Mouse (Mus musculus) forebrain, embryonic 16.5 days (tissue): Measurements from ENCODE around the gene Map10. TPM values are rescaled to one million over a fixed set of nuclear protein-coding genes. Genes with fewer than 3 reads are reported as not detected.

Experiments used
- ATAC-seq: fragments of 200-750 bp; cut with Nextera tagmentation; 2 replicates; pipeline ENCODE4 v1.8.0; 2017; ENCODE audit warnings: mild to moderate bottlenecking, moderate library complexity
- H3K27ac ChIP-seq: fragments of 300-500 bp; sonication (generic); 2 replicates; pipeline ENCODE4 v1.5.1; 2014; ENCODE audit warnings: low read length, control low read depth
- H3K27me3 ChIP-seq: fragments of 300-500 bp; sonication (generic); replicated peaks from 2 replicates; pipeline ENCODE4 v1.6.1; 2014; ENCODE audit warnings: low read length; ENCODE audit not compliant: control insufficient read depth, insufficient read depth
- H3K36me3 ChIP-seq: fragments of 300-500 bp; sonication (generic); 2 replicates; pipeline ENCODE4 v1.6.1; 2014; ENCODE audit not compliant: control insufficient read depth, insufficient read depth
- H3K4me1 ChIP-seq: fragments of 300-500 bp; sonication (generic); replicated peaks from 2 replicates; pipeline ENCODE4 v1.6.1; 2014; ENCODE audit warnings: low read length; ENCODE audit not compliant: control insufficient read depth, insufficient read depth
- H3K4me2 ChIP-seq: fragments of 300-500 bp; sonication (generic); 2 replicates; pipeline ENCODE4 v1.6.1; 2014; ENCODE audit warnings: mild to moderate bottlenecking, low read length, control low read depth
- H3K4me3 ChIP-seq: fragments of 300-500 bp; sonication (generic); replicated peaks from 2 replicates; pipeline ENCODE4 v1.5.1; 2014; ENCODE audit warnings: mild to moderate bottlenecking, low read length, control low read depth
- H3K9ac ChIP-seq: fragments of 300-500 bp; sonication (generic); replicated peaks from 2 replicates; pipeline ENCODE4 v1.6.1; 2014; ENCODE audit warnings: low read depth, low read length, control low read depth
- H3K9me3 ChIP-seq: fragments of 300-500 bp; sonication (generic); 2 replicates; pipeline ENCODE4 v1.6.1; 2016; ENCODE audit warnings: low read length; ENCODE audit not compliant: control insufficient read depth
- WGBS: fragments of 180-500 bp; shearing (Covaris S2); extraction: QIAGEN DNeasy Blood & Tissue Kit; methylation state at CpG from one replicate; pipeline ENCODE4 v1.1.7; 2014; 5-methylcytosine and 5-hydroxymethylcytosine counted together
- polyA plus RNA-seq: library from polyadenylated mRNA; unstranded; fragments of >200 nt; fragmentation: Nextera tagmentation; extraction: Ambion mirVana; gene quantifications from 2 replicates; pipeline ENCODE4 v1.2.1, GENCODE M21; 2015

Gene Map10
- polyA plus RNA-seq, 1 experiment from 2014 or later = 10.7 TPM

DNA sequence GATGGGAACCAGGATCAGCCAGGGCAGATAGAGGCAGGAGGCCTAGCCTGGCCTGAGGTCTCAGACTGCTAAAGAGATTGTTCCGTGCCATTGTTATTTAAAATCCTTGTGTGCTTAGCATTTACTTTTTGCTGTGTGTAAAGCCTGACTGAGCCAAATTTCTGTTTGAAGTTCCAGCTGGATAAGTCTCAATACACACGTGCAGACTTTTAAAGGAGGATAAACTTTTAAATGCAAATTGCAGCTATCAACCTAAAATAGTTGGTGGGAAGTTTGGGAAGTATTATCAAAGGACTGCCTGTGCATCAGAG is 3.8 kb upstream of the Map10 start:
- Histone ChIP-seq H3K36me3 (no peaks in the 10 kb centered on the region; the same call in 1 of the 2 replicates), H3K9me3 (peaks cover 10% of the 10 kb centered on the region), H3K4me2 (no peak overlapping the region), H3K27ac (no peak overlapping the region), H3K4me3 (no peak overlapping the region), H3K4me1 (peaks cover 13% of the 10 kb centered on the region), H3K9ac (no peak overlapping the region), H3K27me3 (no peaks in the 10 kb centered on the region)
- WGBS = 14% methylated on average over 2 of the region's 2 CpGs
- no peak for ATAC-seq

DNA sequence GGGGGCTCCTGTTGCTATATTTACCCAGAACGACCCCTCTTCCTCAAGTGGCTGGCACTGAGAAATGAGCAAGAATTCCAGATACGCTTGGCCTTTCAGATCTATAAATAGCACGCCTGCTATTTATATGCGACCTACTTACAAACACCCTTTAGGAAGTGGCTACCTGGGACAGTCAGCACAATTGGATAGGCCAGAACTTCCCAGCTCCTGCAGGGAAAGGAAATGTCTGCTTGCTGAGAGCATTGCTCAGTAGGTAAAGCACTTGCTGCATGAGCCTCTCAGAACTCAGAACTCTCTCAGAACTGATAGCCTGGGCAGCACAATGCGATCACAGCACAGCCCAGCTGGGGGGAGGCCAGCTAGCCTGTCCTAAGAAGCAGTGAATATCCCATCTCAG is 3.4 kb upstream of the Map10 start:
- peaks cover 13% of the 10 kb centered on the region for H3K4me1 ChIP-seq
- no peak overlapping the region for H3K9ac ChIP-seq
- no peaks in the 10 kb centered on the region for H3K27me3 ChIP-seq
- no peak for ATAC-seq
- WGBS = 25% methylated on average over 5 of the region's 5 CpGs
- no peak overlapping the region for H3K4me2 ChIP-seq
- no peak overlapping the region for H3K4me3 ChIP-seq
- H3K27ac ChIP-seq = no peak overlapping the region
- peaks cover 14% of the 10 kb centered on the region for H3K9me3 ChIP-seq
- H3K36me3 ChIP-seq = peaks cover under 1% of the 10 kb centered on the region; the same call in 1 of the 2 replicates

DNA sequence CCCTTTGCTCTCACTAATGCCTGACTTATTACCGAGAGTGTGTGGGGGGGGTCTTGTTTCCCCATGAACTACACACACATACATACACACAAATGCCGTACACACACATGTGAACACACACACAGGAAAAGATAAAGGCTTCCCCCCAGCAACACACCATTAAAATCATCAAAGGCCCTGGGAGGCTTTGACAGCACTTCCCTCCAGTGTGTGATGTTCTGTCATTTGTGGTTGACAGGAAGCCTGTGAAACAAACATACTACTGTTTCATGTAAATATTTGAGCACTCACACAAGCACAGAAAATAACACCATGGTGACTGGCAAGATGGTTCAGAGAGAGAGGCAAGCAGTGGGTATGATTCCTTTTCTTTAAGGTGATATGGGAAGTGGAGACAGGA is 2.4 kb upstream of the Map10 start:
- H3K27ac ChIP-seq = no peak overlapping the region
- no peak overlapping the region for H3K4me2 ChIP-seq
- H3K4me3 ChIP-seq = no peak overlapping the region
- 88% methylated on average over 2 of the region's 2 CpGs for WGBS
- no peak for ATAC-seq
- peaks cover 10% of the 10 kb centered on the region; the same call in 1 of the 2 replicates for H3K36me3 ChIP-seq
- H3K9me3 ChIP-seq = peaks cover 24% of the 10 kb centered on the region
- no peaks in the 10 kb centered on the region for H3K27me3 ChIP-seq
- peaks cover 13% of the 10 kb centered on the region for H3K4me1 ChIP-seq
- H3K9ac ChIP-seq = no peak overlapping the region

DNA sequence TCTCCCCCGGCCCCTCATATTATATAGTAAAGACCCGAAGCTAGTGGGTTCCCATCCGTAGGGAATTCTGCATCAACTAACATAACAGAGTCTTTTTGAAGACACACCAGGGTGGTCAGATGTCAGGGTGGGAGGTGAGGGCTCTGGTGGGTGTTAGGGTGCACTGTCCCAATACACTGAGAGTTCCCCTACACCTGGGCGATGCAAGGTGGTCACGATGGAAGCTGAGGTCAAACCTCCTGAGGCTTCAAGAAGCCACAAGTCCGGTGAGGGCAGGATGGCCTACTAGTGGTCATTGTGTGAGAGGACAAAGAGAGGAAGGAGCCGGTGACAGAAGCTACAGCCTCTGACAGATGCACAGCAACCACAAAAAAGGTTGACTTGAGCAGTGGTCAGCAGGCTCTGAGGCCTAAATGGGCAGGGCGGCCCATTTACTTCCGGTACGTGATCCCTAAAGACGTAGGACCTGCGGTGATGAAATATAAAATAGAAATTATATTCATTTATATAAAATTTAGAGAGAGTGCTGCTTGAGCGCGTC is 389 bp upstream of the Map10 start:
- 80% methylated on average over 14 of the region's 14 CpGs for WGBS
- peak; percentile 24 for ATAC-seq
- Histone ChIP-seq H3K27ac (peak overlapping the region; percentile 52), H3K27me3 (no peaks in the 10 kb centered on the region), H3K4me2 (peak overlapping the region; percentile 97), H3K9me3 (peaks cover 25% of the 10 kb centered on the region), H3K4me3 (peak overlapping the region; percentile 65), H3K36me3 (peaks cover 11% of the 10 kb centered on the region; the same call in 1 of the 2 replicates), H3K4me1 (peaks cover 13% of the 10 kb centered on the region), H3K9ac (peak overlapping the region; percentile 79)

DNA sequence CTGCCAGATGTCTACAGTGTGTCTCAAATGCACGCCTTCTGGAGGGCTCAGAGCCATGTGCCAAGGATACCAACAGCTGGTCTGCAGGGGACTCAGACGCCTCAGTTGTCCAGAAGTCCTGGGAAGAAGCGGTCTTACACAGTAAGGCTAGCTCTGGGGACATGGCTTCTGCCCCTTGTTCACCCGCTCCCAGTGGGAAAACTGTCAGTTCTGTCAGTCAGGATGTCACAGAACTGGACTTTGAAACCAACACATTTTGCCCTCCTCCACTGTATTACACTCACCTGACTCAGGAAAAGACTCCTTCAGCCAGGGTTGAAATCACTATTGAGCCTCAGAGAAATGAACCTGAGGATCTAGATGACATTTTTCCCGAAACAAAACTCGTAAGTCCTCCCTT is 802 bp downstream of the Map10 start:
- peak overlapping the region; percentile 65 for H3K4me3 ChIP-seq
- 96% methylated on average over 6 of the region's 6 CpGs for WGBS
- no peak overlapping the region for H3K27ac ChIP-seq
- peaks cover 25% of the 10 kb centered on the region for H3K9me3 ChIP-seq
- no peak for ATAC-seq
- no peaks in the 10 kb centered on the region for H3K27me3 ChIP-seq
- peak overlapping the region; percentile 97 for H3K4me2 ChIP-seq
- H3K36me3 ChIP-seq = peaks cover 11% of the 10 kb centered on the region; the same call in 1 of the 2 replicates
- peak overlapping the region; percentile 79; the same call in 1 of the 2 replicates for H3K9ac ChIP-seq
- H3K4me1 ChIP-seq = peaks cover 13% of the 10 kb centered on the region

DNA sequence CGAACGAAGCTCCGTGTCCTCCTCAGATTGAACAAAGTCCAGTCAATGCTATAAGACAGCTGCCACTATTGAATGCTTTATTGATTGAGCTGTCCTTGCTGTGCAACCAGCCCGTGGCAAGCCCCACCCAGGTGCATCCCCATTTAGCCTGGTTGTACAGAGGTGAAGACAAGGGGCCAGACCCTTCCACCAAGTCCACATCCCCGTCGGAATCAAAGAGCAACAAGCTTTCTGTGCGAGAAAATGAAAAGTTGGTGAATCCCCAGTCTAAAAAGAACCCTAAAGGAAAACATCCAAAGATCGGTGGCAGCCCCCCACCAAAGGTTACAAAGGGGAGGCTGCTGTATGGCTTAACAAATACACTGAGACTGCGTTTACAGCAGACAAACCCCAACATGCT is 1.3 kb downstream of the Map10 start:
- Histone ChIP-seq H3K4me1 (peaks cover 10% of the 10 kb centered on the region), H3K4me3 (no peak overlapping the region), H3K36me3 (peaks cover 11% of the 10 kb centered on the region; the same call in 1 of the 2 replicates), H3K27me3 (no peaks in the 10 kb centered on the region), H3K4me2 (no peak overlapping the region), H3K27ac (no peak overlapping the region), H3K9me3 (peaks cover 25% of the 10 kb centered on the region), H3K9ac (no peak overlapping the region)
- ATAC-seq = no peak
- 96% methylated on average over 9 of the region's 9 CpGs for WGBS

DNA sequence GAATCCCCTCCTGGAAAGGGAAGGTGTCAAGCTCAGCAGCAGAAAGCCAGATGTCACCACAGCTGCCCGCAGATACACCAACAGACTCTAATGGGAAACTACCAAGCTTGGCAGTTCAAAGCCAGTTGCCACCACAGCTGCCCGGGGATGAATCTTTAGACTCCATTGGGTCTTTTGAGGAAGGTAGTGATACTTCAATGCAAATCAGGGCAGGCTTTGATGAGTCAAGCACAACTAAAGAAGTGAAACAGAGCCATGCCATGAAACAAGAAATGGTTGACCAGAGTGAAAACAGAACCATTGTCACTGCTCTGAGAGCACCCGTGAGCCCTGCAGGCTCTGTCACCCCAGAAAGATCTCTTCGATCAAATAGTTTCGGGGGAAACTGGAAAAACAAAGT is 1.8 kb downstream of the Map10 start:
- no peak for ATAC-seq
- peaks cover 25% of the 10 kb centered on the region for H3K9me3 ChIP-seq
- H3K9ac ChIP-seq = no peak overlapping the region
- H3K4me3 ChIP-seq = no peak overlapping the region
- peaks cover 11% of the 10 kb centered on the region; the same call in 1 of the 2 replicates for H3K36me3 ChIP-seq
- no peaks in the 10 kb centered on the region for H3K27me3 ChIP-seq
- no peak overlapping the region for H3K27ac ChIP-seq
- H3K4me2 ChIP-seq = no peak overlapping the region
- WGBS = 98% methylated on average over 5 of the region's 5 CpGs
- peaks cover 10% of the 10 kb centered on the region for H3K4me1 ChIP-seq

DNA sequence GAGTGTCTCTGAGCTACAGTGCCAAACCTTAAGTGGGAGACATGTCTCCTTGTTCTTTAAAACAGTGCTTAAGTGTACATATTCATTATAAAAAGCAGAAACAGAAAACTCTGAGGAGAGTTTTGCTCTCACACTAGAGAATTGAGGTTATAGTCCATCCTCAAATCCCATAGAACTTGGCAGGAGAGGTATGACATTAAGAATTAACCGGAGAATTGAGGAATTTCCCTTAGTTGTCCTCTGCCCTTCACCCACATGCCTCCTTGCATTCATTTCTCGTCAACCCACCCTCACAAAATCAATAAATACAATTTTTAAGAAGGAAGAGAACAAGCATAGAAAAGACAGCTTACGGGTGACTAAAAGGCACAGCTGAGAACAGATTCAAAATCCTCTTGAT is 6.2 kb downstream of the Map10 start:
- H3K9me3 ChIP-seq = peaks cover 16% of the 10 kb centered on the region
- H3K4me1 ChIP-seq = no peaks in the 10 kb centered on the region
- 74% methylated on average over 3 of the region's 3 CpGs for WGBS
- H3K9ac ChIP-seq = no peak overlapping the region
- H3K4me2 ChIP-seq = no peak overlapping the region
- H3K36me3 ChIP-seq = peaks cover 11% of the 10 kb centered on the region; the same call in 1 of the 2 replicates
- no peak for ATAC-seq
- H3K4me3 ChIP-seq = no peak overlapping the region
- no peaks in the 10 kb centered on the region for H3K27me3 ChIP-seq
- H3K27ac ChIP-seq = no peak overlapping the region

DNA sequence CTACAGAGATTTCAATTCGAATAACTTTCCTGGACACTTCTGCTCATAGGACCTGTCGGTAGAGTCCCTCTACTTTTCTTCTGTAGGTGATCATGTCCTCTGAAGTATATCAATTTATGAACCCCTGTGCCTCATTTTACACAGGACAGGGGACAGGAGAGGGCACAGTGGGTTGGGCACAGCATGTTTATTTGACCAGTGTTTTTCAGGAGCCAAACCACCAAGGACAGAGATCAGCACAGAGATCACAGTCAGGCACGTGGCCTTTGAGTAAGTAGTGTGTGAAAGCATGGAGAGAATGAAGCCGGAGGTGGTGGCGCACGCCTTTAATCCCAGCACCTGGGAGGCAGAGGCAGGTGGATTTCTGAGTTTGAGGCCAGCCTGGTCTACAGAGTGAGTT is 7.9 kb downstream of the Map10 start:
- no peak overlapping the region for H3K4me2 ChIP-seq
- H3K4me1 ChIP-seq = no peaks in the 10 kb centered on the region
- no peaks in the 10 kb centered on the region for H3K36me3 ChIP-seq
- WGBS = 94% methylated on average over 6 of the region's 6 CpGs
- no peak for ATAC-seq
- H3K4me3 ChIP-seq = no peak overlapping the region
- H3K27ac ChIP-seq = no peak overlapping the region
- no peaks in the 10 kb centered on the region for H3K27me3 ChIP-seq
- H3K9ac ChIP-seq = no peak overlapping the region
- H3K9me3 ChIP-seq = no peaks in the 10 kb centered on the region
